Mouse (Mus musculus) heart, embryonic 10.5 days (tissue): ENCODE data around the gene Cxcl2. TPM values are rescaled to one million over a fixed set of nuclear protein-coding genes. Genes with fewer than 3 reads are reported as not detected.

Source experiments
- DNase-seq: peaks from one replicate; pipeline ENCODE4 v3.0.0-alpha.2; 2017; ENCODE audit warnings: low spot score
- H3K27ac ChIP-seq: fragments of 300-500 bp; sonication (generic); 2 replicates; pipeline ENCODE4 v1.5.1; 2016; ENCODE audit warnings: mild to moderate bottlenecking
- H3K27me3 ChIP-seq: fragments of 300-500 bp; sonication (generic); 2 replicates; pipeline ENCODE4 v1.6.1; 2016; ENCODE audit warnings: mild to moderate bottlenecking; ENCODE audit not compliant: poor library complexity, insufficient read depth, severe bottlenecking
- H3K36me3 ChIP-seq: fragments of 300-500 bp; sonication (generic); 2 replicates; pipeline ENCODE4 v1.6.1; 2016; ENCODE audit warnings: mild to moderate bottlenecking, moderate library complexity
- H3K4me1 ChIP-seq: fragments of 300-500 bp; sonication (generic); 2 replicates; pipeline ENCODE4 v1.6.1; 2016; ENCODE audit warnings: mild to moderate bottlenecking
- H3K4me3 ChIP-seq: fragments of 300-500 bp; sonication (generic); 2 replicates; pipeline ENCODE4 v1.5.1; 2016; ENCODE audit warnings: mild to moderate bottlenecking, moderate library complexity
- H3K9me3 ChIP-seq: fragments of 300-500 bp; sonication (generic); 2 replicates; pipeline ENCODE4 v1.6.1; 2016; ENCODE audit warnings: mild to moderate bottlenecking, moderate library complexity
- WGBS: fragments of 180-500 bp; shearing (Covaris S2); methylation state at CpG from one replicate; pipeline ENCODE4 v1.1.7; 2016; 5-methylcytosine and 5-hydroxymethylcytosine counted together
- polyA plus RNA-seq: library from polyadenylated mRNA; unstranded; fragments of >200 nt; fragmentation: Nextera tagmentation; extraction: Ambion mirVana; gene quantifications from 2 replicates; pipeline ENCODE4 v1.2.1, GENCODE M21; 2016

The Cxcl2 gene
- polyA plus RNA-seq, 1 experiment from 2014 or later = not detected

- 12% methylated on average over 10 of the region's 10 CpGs for WGBS
- no peak for DNase-seq
- H3K27ac ChIP-seq = no peak overlapping the region
- H3K9me3 ChIP-seq = no peaks in the 10 kb centered on the region
- H3K4me3 ChIP-seq = peak overlapping the region; percentile 51
- peaks cover 18% of the 10 kb centered on the region for H3K27me3 ChIP-seq
- peaks cover 10% of the 10 kb centered on the region; the same call in 1 of the 2 replicates for H3K4me1 ChIP-seq
- no peaks in the 10 kb centered on the region for H3K36me3 ChIP-seq
These were observed 1.1 kb upstream of the Cxcl2 start for GRCm38 (mm10) chr5:90902380-90903260.

- Histone ChIP-seq H3K9me3 (no peaks in the 10 kb centered on the region), H3K27me3 (peaks cover 15% of the 10 kb centered on the region), H3K4me3 (no peak overlapping the region), H3K36me3 (no peaks in the 10 kb centered on the region), H3K4me1 (no peaks in the 10 kb centered on the region), H3K27ac (no peak overlapping the region)
- 3% methylated on average over 2 of the region's 2 CpGs for WGBS
- DNase-seq = peak; percentile 83
These were observed 5.3 kb downstream of the Cxcl2 start for GRCm38 (mm10) chr5:90908983-90909382.

- 74% methylated on average over 2 of the region's 2 CpGs for WGBS
These were observed 15.8 kb downstream of the Cxcl2 start for GRCm38 (mm10) chr5:90919495-90919894.

DNA sequence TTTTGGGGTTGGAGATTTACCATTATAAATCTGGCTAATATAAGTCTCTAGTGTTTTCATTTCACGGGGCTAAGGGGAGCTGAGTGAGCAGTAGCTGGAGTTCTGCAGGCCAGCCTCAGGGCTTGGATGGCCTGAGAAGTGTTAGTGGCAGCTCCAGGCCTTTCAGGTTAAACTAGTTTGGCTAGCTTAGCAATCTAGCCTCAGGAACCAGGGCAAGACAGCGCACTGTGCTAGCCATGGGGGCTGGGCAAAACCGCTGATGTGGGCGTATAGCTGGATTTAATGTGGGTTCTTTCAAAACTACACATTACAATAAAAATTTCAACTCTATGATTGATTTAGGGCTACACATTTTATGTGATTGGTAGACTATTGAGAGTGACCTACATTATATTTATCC is 19.3 kb downstream of the Cxcl2 start:
- no peaks in the 10 kb centered on the region for H3K36me3 ChIP-seq
- no peak overlapping the region for H3K27ac ChIP-seq
- H3K4me3 ChIP-seq = no peak overlapping the region
- DNase-seq = no peak
- H3K9me3 ChIP-seq = no peaks in the 10 kb centered on the region
- no peaks in the 10 kb centered on the region for H3K27me3 ChIP-seq
- no peaks in the 10 kb centered on the region for H3K4me1 ChIP-seq
- WGBS = 93% methylated on average over 4 of the region's 4 CpGs

More at GRCm38 (mm10) chr5:90919495-90919894, 15.8 kb downstream of the Cxcl2 start:
- no peaks in the 10 kb centered on the region for H3K9me3 ChIP-seq
- no peaks in the 10 kb centered on the region for H3K36me3 ChIP-seq
- no peak for DNase-seq
- H3K4me1 ChIP-seq = no peaks in the 10 kb centered on the region
- no peak overlapping the region for H3K4me3 ChIP-seq
- H3K27ac ChIP-seq = no peak overlapping the region
- H3K27me3 ChIP-seq = no peaks in the 10 kb centered on the region

- H3K4me1 ChIP-seq = peaks cover 5% of the 10 kb centered on the region
- peaks cover 16% of the 10 kb centered on the region; the same call in 1 of the 2 replicates for H3K36me3 ChIP-seq
- no peaks in the 10 kb centered on the region for H3K27me3 ChIP-seq
- H3K4me3 ChIP-seq = peak overlapping the region; percentile 91
- DNase-seq = no peak
- 50% methylated on average over 2 of the region's 2 CpGs for WGBS
- H3K27ac ChIP-seq = peak overlapping the region; percentile 99
- no peaks in the 10 kb centered on the region for H3K9me3 ChIP-seq
These were observed 26.9 kb downstream of the Cxcl2 start for GRCm38 (mm10) chr5:90930546-90930945.

DNA sequence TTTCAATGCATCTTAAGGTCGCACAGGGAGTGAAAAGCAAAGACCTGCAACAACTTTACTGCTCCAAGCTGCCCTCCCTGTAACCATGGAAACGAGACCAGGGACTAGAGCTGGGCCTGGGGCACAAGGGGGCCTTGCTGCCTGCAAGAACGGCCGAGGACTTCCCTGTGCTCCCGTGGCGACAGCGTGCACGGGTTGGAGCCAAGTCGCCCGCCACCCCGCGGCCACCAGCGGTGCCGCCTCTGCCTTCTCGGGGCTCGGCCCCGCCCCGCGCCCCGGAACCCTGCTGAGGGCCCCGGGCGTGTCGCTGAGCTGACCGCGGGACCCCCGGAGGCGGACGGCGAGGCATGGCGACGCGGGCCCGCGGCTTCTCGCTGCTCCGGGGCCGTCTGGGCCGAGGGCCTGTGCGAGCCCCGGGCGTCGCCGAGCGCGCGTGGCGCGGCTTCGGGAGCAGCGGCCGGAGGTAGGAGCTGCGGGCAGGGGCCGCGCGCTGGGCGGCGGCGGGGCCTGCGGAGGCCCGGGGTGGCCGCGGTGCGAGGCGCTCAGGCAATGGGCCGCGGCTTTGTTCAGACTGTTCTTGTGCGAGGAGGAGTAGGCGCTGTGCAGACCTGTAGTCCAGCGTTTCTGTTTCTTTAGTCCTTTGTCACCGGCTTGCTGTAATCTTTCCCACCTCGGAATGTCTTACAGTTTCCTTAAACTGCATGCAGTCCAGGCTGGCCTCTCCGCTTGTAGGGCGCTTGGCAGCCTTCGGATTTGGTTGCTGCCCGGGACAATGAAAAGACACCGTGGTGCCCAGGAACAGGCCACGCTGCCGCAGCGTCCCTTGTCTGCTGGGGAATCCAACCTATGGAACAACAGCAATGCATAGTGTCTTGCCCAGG is 27.5 kb downstream of the Cxcl2 start, which contains the start of gene Mthfd2l:
Gene Mthfd2l, plus strand, starts transcription at position 147 of the 881 bp plus-strand sequence.
- under 1% methylated on average over 79 of the region's 79 CpGs for WGBS
- Histone ChIP-seq H3K4me3 (peak within 1 kb of the TSS; percentile 91), H3K27me3 (no peaks in the 10 kb centered on the region), H3K9me3 (no peaks in the 10 kb centered on the region), H3K36me3 (peaks cover 16% of the 10 kb centered on the region; the same call in 1 of the 2 replicates), H3K27ac (peak within 1 kb of the TSS; percentile 99), H3K4me1 (peaks cover 5% of the 10 kb centered on the region)
- DNase-seq = peak; percentile 89

DNA sequence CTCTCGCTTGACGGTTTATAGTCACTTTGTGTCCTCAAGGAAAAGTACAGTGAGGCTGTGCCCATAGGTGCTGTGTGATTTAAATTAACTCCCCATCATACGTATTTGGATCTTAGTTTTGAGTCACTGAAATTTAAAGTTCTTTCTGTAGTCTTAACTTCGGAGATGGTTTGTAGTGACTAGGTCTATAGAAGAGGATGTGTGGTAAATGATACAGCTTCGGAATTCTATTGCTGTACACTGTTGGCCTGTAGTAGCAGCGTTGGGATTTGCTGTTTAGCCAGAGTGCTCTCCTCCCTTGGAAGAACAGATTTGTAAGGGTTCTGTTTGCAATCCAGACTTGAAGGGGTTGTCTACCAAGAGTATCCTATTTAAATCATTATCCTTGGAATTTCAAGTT is 28.2 kb downstream of the Cxcl2 start:
- DNase-seq = no peak
- H3K27ac ChIP-seq = peak overlapping the region; percentile 99
- 9% methylated on average over 6 of the region's 6 CpGs for WGBS
- H3K27me3 ChIP-seq = no peaks in the 10 kb centered on the region
- H3K36me3 ChIP-seq = peaks cover 16% of the 10 kb centered on the region; the same call in 1 of the 2 replicates
- H3K4me3 ChIP-seq = peak overlapping the region; percentile 91
- peaks cover 5% of the 10 kb centered on the region for H3K4me1 ChIP-seq
- H3K9me3 ChIP-seq = no peaks in the 10 kb centered on the region

- H3K27ac ChIP-seq = no peak overlapping the region
- H3K36me3 ChIP-seq = peaks cover 16% of the 10 kb centered on the region; the same call in 1 of the 2 replicates
- H3K27me3 ChIP-seq = no peaks in the 10 kb centered on the region
- no peak for DNase-seq
- 0 out of 2 replicates have a peak, but pooled peaks cover 5% of the 10 kb centered on the region for H3K4me1 ChIP-seq
- no peak overlapping the region for H3K4me3 ChIP-seq
- H3K9me3 ChIP-seq = no peaks in the 10 kb centered on the region
- 79% methylated on average over 2 of the region's 2 CpGs for WGBS
These were observed 33.0 kb downstream of the Cxcl2 start for GRCm38 (mm10) chr5:90936706-90937105.

DNA sequence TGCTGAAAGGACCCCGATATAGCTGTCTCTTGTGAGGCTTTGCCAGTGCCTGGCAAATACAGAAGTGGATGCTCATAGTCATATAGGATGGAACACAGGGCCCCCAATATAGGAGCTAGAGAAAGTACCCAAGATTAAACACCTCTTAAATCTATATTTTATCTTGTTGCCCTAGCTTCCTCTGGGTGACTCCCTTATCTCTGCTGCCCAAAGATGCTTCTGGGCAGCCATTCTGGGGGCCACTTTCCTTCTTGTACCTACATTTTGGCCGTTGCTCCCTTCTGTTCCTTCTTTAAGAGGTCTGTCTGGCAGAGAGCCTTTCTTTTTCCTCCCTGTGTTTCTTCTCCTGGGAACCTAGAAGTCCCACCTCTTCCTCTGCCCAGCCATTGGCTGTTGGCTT is 41.8 kb downstream of the Cxcl2 start:
- Histone ChIP-seq H3K36me3 (0 out of 2 replicates have a peak, but pooled peaks cover 3% of the 10 kb centered on the region), H3K4me1 (no peaks in the 10 kb centered on the region), H3K9me3 (no peaks in the 10 kb centered on the region), H3K27me3 (no peaks in the 10 kb centered on the region), H3K4me3 (no peak overlapping the region), H3K27ac (no peak overlapping the region)
- no peak for DNase-seq
- 93% methylated on average over 2 of the region's 2 CpGs for WGBS

DNA sequence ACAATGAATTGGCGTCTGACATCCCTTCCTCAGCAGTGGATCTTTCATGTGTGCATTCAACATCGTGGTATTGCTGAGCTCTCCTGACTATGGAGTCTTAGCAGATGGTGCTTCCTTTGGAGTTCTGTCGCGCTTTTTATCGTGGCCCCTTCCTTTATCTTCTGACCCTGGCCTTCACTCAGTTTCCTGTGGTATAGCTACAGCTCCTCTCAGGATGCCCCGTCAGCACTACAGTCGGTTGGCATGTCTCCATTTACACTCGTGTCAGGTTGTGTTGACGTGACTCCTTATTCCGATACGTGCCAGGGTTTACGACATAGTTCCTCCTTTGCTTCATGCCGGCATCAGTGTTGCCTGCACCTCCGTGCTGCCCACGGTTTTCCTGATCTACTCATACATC is 45.8 kb downstream of the Cxcl2 start:
- 72% methylated on average over 15 of the region's 15 CpGs for WGBS
- H3K27me3 ChIP-seq = no peaks in the 10 kb centered on the region
- H3K36me3 ChIP-seq = 0 out of 2 replicates have a peak, but pooled peaks cover 3% of the 10 kb centered on the region
- H3K9me3 ChIP-seq = no peaks in the 10 kb centered on the region
- no peaks in the 10 kb centered on the region for H3K4me1 ChIP-seq
- no peak overlapping the region for H3K27ac ChIP-seq
- DNase-seq = no peak
- H3K4me3 ChIP-seq = no peak overlapping the region

DNA sequence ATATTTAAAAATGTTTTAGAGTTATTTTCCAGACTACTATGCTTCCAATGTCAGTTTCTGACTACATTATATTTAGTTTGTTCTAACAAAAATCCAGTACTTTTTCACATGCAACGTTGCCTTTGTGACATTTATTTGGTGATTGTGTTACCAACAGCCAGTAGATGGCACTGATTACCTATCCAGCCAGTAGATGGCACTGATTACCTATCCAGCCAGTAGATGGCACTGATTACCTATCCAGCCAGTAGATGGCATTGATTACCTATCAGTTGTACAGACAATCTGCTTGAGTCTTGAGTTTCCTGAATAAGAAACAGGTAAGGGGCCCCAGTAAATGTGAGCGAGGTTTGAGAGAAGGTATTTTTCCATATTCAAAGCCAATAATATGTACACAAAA is 47.8 kb downstream of the Cxcl2 start:
- Histone ChIP-seq H3K36me3 (0 out of 2 replicates have a peak, but pooled peaks cover 3% of the 10 kb centered on the region), H3K27me3 (no peaks in the 10 kb centered on the region), H3K4me1 (no peaks in the 10 kb centered on the region), H3K9me3 (no peaks in the 10 kb centered on the region), H3K27ac (no peak overlapping the region), H3K4me3 (no peak overlapping the region)
- 45% methylated on average over 2 of the region's 2 CpGs for whole genome bisulfite sequencing
- no peak for DNase-seq

GRCm38 (mm10) chr5:90952731-90953481 is 49.2 kb downstream of the Cxcl2 start:
- DNase-seq = no peak
- no peaks in the 10 kb centered on the region for H3K9me3 ChIP-seq
- WGBS = 69% methylated on average over 8 of the region's 8 CpGs
- 0 out of 2 replicates have a peak, but pooled peaks cover 3% of the 10 kb centered on the region for H3K36me3 ChIP-seq
- H3K27ac ChIP-seq = no peak overlapping the region
- no peak overlapping the region for H3K4me3 ChIP-seq
- no peaks in the 10 kb centered on the region for H3K4me1 ChIP-seq
- H3K27me3 ChIP-seq = no peaks in the 10 kb centered on the region
